Mouse (Mus musculus): ENCODE measurements around the gene Cdh23. TPM values are rescaled to one million over a fixed set of nuclear protein-coding genes. Genes with fewer than 3 reads are reported as not detected.

Cdh23 gene
- total and polyA plus RNA-seq, 3 experiments, result 4.7 to 7.7 (median 7.0) TPM

- Histone ChIP-seq H3K36me3 (ENCODE audit: control insufficient read depth, insufficient read depth, low read length) (no peaks in the 10 kb centered on the region), H3K79me2 (replicated peaks; ENCODE audit: control insufficient read depth, insufficient read depth, low read length) (no peaks in the 10 kb centered on the region), H3K4me1 (ENCODE audit: control insufficient read depth, insufficient read depth, low read length) (no peaks in the 10 kb centered on the region), H3K27me3 (ENCODE audit: control insufficient read depth, insufficient read depth, low read length) (no peaks in the 10 kb centered on the region), H3K9ac (ENCODE audit: low read depth, low read length) (no peak overlapping the region), H3K27ac (no peak overlapping the region), H3K4me3 (no peak overlapping the region)
- no peak for DNase-seq
- intact Hi-C loops (cut with DNase I), result no loop called here
- WGBS, result 81% methylated on average over 18 of the region's 18 CpGs
- no peak for TF ChIP-seq POLR2A (IDR thresholded peaks at IDR 0.05; ENCODE audit: insufficient read depth, low read depth, low read length)
- no peak for TF ChIP-seq EP300 (IDR thresholded peaks at IDR 0.05; ENCODE audit: insufficient read depth, low read depth, low read length)
- TF ChIP-seq CTCF (IDR thresholded peaks at IDR 0.05), result no peak
Measured at GRCm38 (mm10) chr10:60539164-60539914, 157.0 kb downstream of the Cdh23 start.

GRCm38 (mm10) chr10:60536098-60536811, 160.0 kb downstream of the Cdh23 start:
- H3K27me3 ChIP-seq (ENCODE audit: control insufficient read depth, insufficient read depth, low read length), result no peaks in the 10 kb centered on the region
- no peak overlapping the region for H3K4me3 ChIP-seq
- no peak overlapping the region for H3K27ac ChIP-seq
- H3K36me3 ChIP-seq (ENCODE audit: control insufficient read depth, insufficient read depth, low read length), result no peaks in the 10 kb centered on the region
- intact Hi-C loops (cut with DNase I), result no loop called here
- no peaks in the 10 kb centered on the region for H3K79me2 ChIP-seq (replicated peaks; ENCODE audit: control insufficient read depth, insufficient read depth, low read length)
- H3K4me1 ChIP-seq (ENCODE audit: control insufficient read depth, insufficient read depth, low read length), result no peaks in the 10 kb centered on the region
- TF ChIP-seq CTCF (IDR thresholded peaks at IDR 0.05) (no peak), POLR2A (IDR thresholded peaks at IDR 0.05; ENCODE audit: insufficient read depth, low read depth, low read length) (no peak), EP300 (IDR thresholded peaks at IDR 0.05; ENCODE audit: insufficient read depth, low read depth, low read length) (no peak)
- WGBS, result 5% methylated on average over 14 of the region's 14 CpGs
- peak in 1 of 2 experiments; percentile 10 for DNase-seq
- H3K9ac ChIP-seq (ENCODE audit: low read depth, low read length), result no peak overlapping the region

- no peak for DNase-seq
- no peak for TF ChIP-seq POLR2A (IDR thresholded peaks at IDR 0.05; ENCODE audit: insufficient read depth, low read depth, low read length)
- no peak for TF ChIP-seq EP300 (IDR thresholded peaks at IDR 0.05; ENCODE audit: insufficient read depth, low read depth, low read length)
- TF ChIP-seq CTCF (IDR thresholded peaks at IDR 0.05), result no peak
- Histone ChIP-seq H3K27ac (no peak overlapping the region), H3K79me2 (replicated peaks; ENCODE audit: control insufficient read depth, insufficient read depth, low read length) (no peaks in the 10 kb centered on the region), H3K9ac (ENCODE audit: low read depth, low read length) (no peak overlapping the region), H3K27me3 (ENCODE audit: control insufficient read depth, insufficient read depth, low read length) (no peaks in the 10 kb centered on the region), H3K4me1 (ENCODE audit: control insufficient read depth, insufficient read depth, low read length) (no peaks in the 10 kb centered on the region), H3K36me3 (ENCODE audit: control insufficient read depth, insufficient read depth, low read length) (no peaks in the 10 kb centered on the region), H3K4me3 (no peak overlapping the region)
- intact Hi-C loops (cut with DNase I), result loop anchor here (5.0 kb wide), 2 partner anchors 65 to 80 kb away; no protein-coding TSS in a partner anchor
- WGBS, result 75% methylated on average over 4 of the region's 4 CpGs
Measured at GRCm38 (mm10) chr10:60532502-60532901, 163.8 kb downstream of the Cdh23 start.

GRCm38 (mm10) chr10:60531349-60531748, 164.9 kb downstream of the Cdh23 start:
- intact Hi-C loops (cut with DNase I), result loop anchor here (1.0 to 5.0 kb wide), 5 partner anchors 66 to 225 kb away; no protein-coding TSS in a partner anchor
- TF ChIP-seq EP300 (IDR thresholded peaks at IDR 0.05; ENCODE audit: insufficient read depth, low read depth, low read length) (0 out of 2 replicates have a peak, but pooled peaks have one; percentile 44), CTCF (IDR thresholded peaks at IDR 0.05) (peak; percentile 89), POLR2A (IDR thresholded peaks at IDR 0.05; ENCODE audit: insufficient read depth, low read depth, low read length) (no peak)
- Histone ChIP-seq H3K36me3 (ENCODE audit: control insufficient read depth, insufficient read depth, low read length) (no peaks in the 10 kb centered on the region), H3K27ac (no peak overlapping the region; the same call in 1 of the 2 replicates), H3K4me3 (no peak overlapping the region), H3K4me1 (ENCODE audit: control insufficient read depth, insufficient read depth, low read length) (no peaks in the 10 kb centered on the region), H3K9ac (ENCODE audit: low read depth, low read length) (no peak overlapping the region), H3K79me2 (replicated peaks; ENCODE audit: control insufficient read depth, insufficient read depth, low read length) (no peaks in the 10 kb centered on the region), H3K27me3 (ENCODE audit: control insufficient read depth, insufficient read depth, low read length) (no peaks in the 10 kb centered on the region)
- 38% methylated on average over 2 of the region's 2 CpGs for WGBS
- DNase-seq, result peak; percentile 32 to 43

- Histone ChIP-seq H3K27me3 (ENCODE audit: control insufficient read depth, insufficient read depth, low read length) (no peaks in the 10 kb centered on the region), H3K36me3 (ENCODE audit: control insufficient read depth, insufficient read depth, low read length) (no peaks in the 10 kb centered on the region), H3K4me3 (no peak overlapping the region), H3K79me2 (replicated peaks; ENCODE audit: control insufficient read depth, insufficient read depth, low read length) (no peaks in the 10 kb centered on the region), H3K27ac (no peak overlapping the region), H3K9ac (ENCODE audit: low read depth, low read length) (no peak overlapping the region), H3K4me1 (ENCODE audit: control insufficient read depth, insufficient read depth, low read length) (no peaks in the 10 kb centered on the region)
- TF ChIP-seq POLR2A (IDR thresholded peaks at IDR 0.05; ENCODE audit: insufficient read depth, low read depth, low read length) (no peak), EP300 (IDR thresholded peaks at IDR 0.05; ENCODE audit: insufficient read depth, low read depth, low read length) (no peak), CTCF (IDR thresholded peaks at IDR 0.05) (no peak)
- no peak for DNase-seq
- 72% methylated on average over 10 of the region's 10 CpGs for WGBS
- intact Hi-C loops (cut with DNase I), result loop anchor here (1.0 to 5.0 kb wide), 5 partner anchors 67 to 226 kb away; no protein-coding TSS in a partner anchor
Measured at GRCm38 (mm10) chr10:60530633-60531032, 165.7 kb downstream of the Cdh23 start.

Data from heart, adult 2 months (tissue).